Mouse (Mus musculus): ENCODE measurements around the gene Med19. TPM values are rescaled to one million over a fixed set of nuclear protein-coding genes. Genes with fewer than 3 reads are reported as not detected.
A peak's percentile ranks its signal among the peaks of the same experiment; 100 is the strongest.
"Not testable (repeated sequence)": the region's sequence is repeated elsewhere in the genome, so short reads cannot be mapped to it uniquely, and the experiment has no call there.

The Med19 gene
- total RNA-seq, 1 experiment, result 31.4 TPM

- Histone ChIP-seq H3K27ac (ENCODE audit: insufficient read depth, low read depth, low read length, poor library complexity, severe bottlenecking) (peak overlapping the region; percentile 99), H3K36me3 (ENCODE audit: control insufficient read depth, insufficient read depth, low read length, poor library complexity, severe bottlenecking) (peaks cover 31% of the 10 kb centered on the region), H3K4me3 (ENCODE audit: insufficient read depth in 1 of 2, low read depth in 1 of 2, low read length in 2 of 2, poor library complexity in 1 of 2, severe bottlenecking in 1 of 2) (peak overlapping the region; percentile 88 to 99), H3K9ac (ENCODE audit: insufficient read depth, low read depth, low read length, poor library complexity, severe bottlenecking) (peak overlapping the region; percentile 100), H3K4me1 (ENCODE audit: control insufficient read depth in 2 of 2, insufficient read depth in 2 of 2, low read length in 2 of 2, poor library complexity in 1 of 2) (peaks cover 0 to 3% of the 10 kb centered on the region in 2 experiments; a peak in 2 of 4 replicates), H3K9me3 (ENCODE audit: control insufficient read depth, insufficient read depth, low read depth, low read length) (no peaks in the 10 kb centered on the region)
- no peak for TF ChIP-seq ZC3H11A (IDR thresholded peaks at IDR 0.05; ENCODE audit: borderline replicate concordance, low read depth, low read length)
- no peak for TF ChIP-seq ZNF384 (IDR thresholded peaks at IDR 0.05; ENCODE audit: low read depth, low read length)
- no peak for TF ChIP-seq HCFC1 (IDR thresholded peaks at IDR 0.05; ENCODE audit: borderline replicate concordance, insufficient read depth, low read length)
- no peak for DNase-seq (ENCODE audit: low read depth, low spot score)
- in situ Hi-C loops (cut with MboI; ENCODE audit: low sequenced_read_pairs in 2 of 2, unreplicated experiment in 2 of 2), result loop anchor here in 1 of 2 experiments (10.0 kb wide), 1 partner anchor 205 kb away; no protein-coding TSS in a partner anchor
Measured at GRCm38 (mm10) chr2:84669828-84670568, 8.2 kb upstream of the Med19 start.

GRCm38 (mm10) chr2:84670569-84670933, 7.7 kb upstream of the Med19 start, which contains the start of gene Selenoh:
Gene Selenoh, minus strand, starts transcription at chr2:84670770.
- Histone ChIP-seq H3K9ac (ENCODE audit: insufficient read depth, low read depth, low read length, poor library complexity, severe bottlenecking) (peak within 1 kb of the TSS; percentile 100), H3K4me3 (ENCODE audit: insufficient read depth in 1 of 2, low read depth in 1 of 2, low read length in 2 of 2, poor library complexity in 1 of 2, severe bottlenecking in 1 of 2) (peak within 1 kb of the TSS; percentile 88 to 99), H3K9me3 (ENCODE audit: control insufficient read depth, insufficient read depth, low read depth, low read length) (no peaks in the 10 kb centered on the region), H3K36me3 (ENCODE audit: control insufficient read depth, insufficient read depth, low read length, poor library complexity, severe bottlenecking) (peaks cover 33% of the 10 kb centered on the region), H3K4me1 (ENCODE audit: control insufficient read depth in 2 of 2, insufficient read depth in 2 of 2, low read length in 2 of 2, poor library complexity in 1 of 2) (peaks cover 0 to 3% of the 10 kb centered on the region in 2 experiments; a peak in 2 of 4 replicates), H3K27ac (ENCODE audit: insufficient read depth, low read depth, low read length, poor library complexity, severe bottlenecking) (peak within 1 kb of the TSS; percentile 99)
- peak; percentile 96 for DNase-seq (ENCODE audit: low read depth, low spot score)
- in situ Hi-C loops (cut with MboI; ENCODE audit: low sequenced_read_pairs in 2 of 2, unreplicated experiment in 2 of 2), result no loop called here
- peak; percentile 90 for TF ChIP-seq CHD2 (IDR thresholded peaks at IDR 0.05; ENCODE audit: low read depth, low read length)
- TF ChIP-seq ZNF384 (IDR thresholded peaks at IDR 0.05; ENCODE audit: low read depth, low read length), result no peak

- DNase-seq (ENCODE audit: low read depth, low spot score); H3K4me1 ChIP-seq (ENCODE audit: control insufficient read depth in 2 of 2, insufficient read depth in 2 of 2, low read length in 2 of 2, poor library complexity in 1 of 2); H3K9me3 ChIP-seq (ENCODE audit: control insufficient read depth, insufficient read depth, low read depth, low read length); H3K27ac ChIP-seq (ENCODE audit: insufficient read depth, low read depth, low read length, poor library complexity, severe bottlenecking); H3K9ac ChIP-seq (ENCODE audit: insufficient read depth, low read depth, low read length, poor library complexity, severe bottlenecking); in situ Hi-C loops (cut with MboI; ENCODE audit: low sequenced_read_pairs in 2 of 2, unreplicated experiment in 2 of 2): not testable (repeated sequence)
- peaks cover 38% of the 10 kb centered on the region for H3K36me3 ChIP-seq (ENCODE audit: control insufficient read depth, insufficient read depth, low read length, poor library complexity, severe bottlenecking)
- 0 out of 4 replicates have a peak overlapping the region, but pooled peaks of 1 of the 2 experiments have one; percentile 26 for H3K4me3 ChIP-seq (ENCODE audit: insufficient read depth in 1 of 2, low read depth in 1 of 2, low read length in 2 of 2, poor library complexity in 1 of 2, severe bottlenecking in 1 of 2)
Measured at GRCm38 (mm10) chr2:84671535-84671934, 6.7 kb upstream of the Med19 start.

GRCm38 (mm10) chr2:84677270-84677967, 783 bp upstream of the Med19 start:
- in situ Hi-C loops (cut with MboI; ENCODE audit: low sequenced_read_pairs in 2 of 2, unreplicated experiment in 2 of 2), result no loop called here
- Histone ChIP-seq H3K27ac (ENCODE audit: insufficient read depth, low read depth, low read length, poor library complexity, severe bottlenecking) (no peak overlapping the region; the same call in 1 of the 2 replicates), H3K4me1 (ENCODE audit: control insufficient read depth in 2 of 2, insufficient read depth in 2 of 2, low read length in 2 of 2, poor library complexity in 1 of 2) (peaks cover 2 to 5% of the 10 kb centered on the region in 2 experiments; a peak in 2 of 4 replicates), H3K4me3 (ENCODE audit: insufficient read depth in 1 of 2, low read depth in 1 of 2, low read length in 2 of 2, poor library complexity in 1 of 2, severe bottlenecking in 1 of 2) (peak overlapping the region; percentile 81 to 84), H3K36me3 (ENCODE audit: control insufficient read depth, insufficient read depth, low read length, poor library complexity, severe bottlenecking) (peaks cover 24% of the 10 kb centered on the region), H3K9ac (ENCODE audit: insufficient read depth, low read depth, low read length, poor library complexity, severe bottlenecking) (peak overlapping the region; percentile 81), H3K9me3 (ENCODE audit: control insufficient read depth, insufficient read depth, low read depth, low read length) (no peaks in the 10 kb centered on the region)
- DNase-seq (ENCODE audit: low read depth, low spot score), result peak; percentile 59
- TF ChIP-seq HCFC1 (IDR thresholded peaks at IDR 0.05; ENCODE audit: borderline replicate concordance, insufficient read depth, low read length), result peak; percentile 53; the same call in 1 of the 2 replicates
- no peak for TF ChIP-seq ZNF384 (IDR thresholded peaks at IDR 0.05; ENCODE audit: low read depth, low read length)
- peak; percentile 67 for TF ChIP-seq MAFK (IDR thresholded peaks at IDR 0.05; ENCODE audit: insufficient read depth, low read depth, low read length)
